ENCODE assay signal across 11 mouse cellular contexts in genomic region chr12:79890887-79891286, GRCm38 (mm10).
A peak's percentile ranks its signal among the peaks of the same experiment; 100 is the strongest.
DNase-seq lines count a peak whose midpoint lies in the region; ATAC-seq lines count a peak whose summit lies in the region.
"Had no signal": no experiment of that assay in that cellular context is flagged by ENCODE, and none has a peak within 500 bp of the region (broad histone marks: within the 10 kb centered on the region; RNA-seq: fewer than 3 reads in every experiment).

No protein-coding gene starts in this region.

- no peak for DNase-seq in heart, postnatal 10 days
- peak; percentile 79 for DNase-seq in embryo, embryonic 10 days (ENCODE audit: low spot score)
- peak; percentile 52 for DNase-seq in intestine, embryonic 14.5 days (ENCODE audit: low spot score)
- DNase-seq in layer of hippocampus, adult 9-10 months (ENCODE audit: low spot score) = no peak
- DNase-seq in right cerebral cortex, postnatal 14 days = no peak
- DNase-seq in layer of hippocampus, adult 11-12 months (ENCODE audit: low spot score) = no peak
- DNase-seq: cerebellum, postnatal 25 days had no signal

- no peaks in the 10 kb centered on the region for H3K9me3 ChIP-seq in heart, embryonic 14.5 days (ENCODE audit: control insufficient read depth, low read length)
- no peaks in the 10 kb centered on the region for H3K9me3 ChIP-seq in intestine, embryonic 14.5 days (ENCODE audit: control insufficient read depth, low read length)
- H3K9me3 ChIP-seq in lung, embryonic 16.5 days (ENCODE audit: control insufficient read depth, low read length) = no peaks in the 10 kb centered on the region
- H3K9me3 ChIP-seq: hindbrain, embryonic 15.5 days; megakaryocyte, embryonic 14.5 days had no signal

- ATAC-seq in heart, embryonic 14.5 days (ENCODE audit: insufficient number of reproducible peaks, insufficient read depth, low FRiP score, low read depth) = no peak
- peak; percentile 48; the same call in 1 of the 2 replicates for ATAC-seq in intestine, embryonic 14.5 days (replicated peaks; ENCODE audit: low FRiP score, low TSS enrichment, low read depth)
- peak; percentile 45; the same call in 1 of the 2 replicates for ATAC-seq in lung, embryonic 16.5 days (ENCODE audit: low read depth)

- no peak overlapping the region for H3K4me2 ChIP-seq in heart, embryonic 14.5 days (ENCODE audit: low read length)
- H3K4me2 ChIP-seq in intestine, embryonic 14.5 days (ENCODE audit: low read length) = no peak overlapping the region
- no peak overlapping the region for H3K4me2 ChIP-seq in lung, embryonic 16.5 days (ENCODE audit: low read depth, low read length)
- H3K4me2 ChIP-seq: hindbrain, embryonic 15.5 days had no signal

- H3K4me3 ChIP-seq in heart, embryonic 14.5 days (ENCODE audit: control insufficient read depth in 1 of 2, insufficient read depth in 1 of 2, low read depth in 1 of 2, low read length in 2 of 2) = no peak overlapping the region
- no peak overlapping the region for H3K4me3 ChIP-seq in intestine, embryonic 14.5 days (ENCODE audit: low read depth, low read length)
- H3K4me3 ChIP-seq in lung, embryonic 16.5 days (ENCODE audit: low read length) = no peak overlapping the region
- H3K4me3 ChIP-seq: hindbrain, embryonic 15.5 days; megakaryocyte, embryonic 14.5 days had no signal

- intact Hi-C loops in heart, postnatal 10 days (cut with DNase I) = loop anchor here (5.0 kb wide), 1 partner anchor 49 kb away; no protein-coding TSS in a partner anchor

- 0 out of 2 replicates have a peak overlapping the region, but pooled peaks have one; percentile 4 for H3K9ac ChIP-seq in heart, embryonic 14.5 days (ENCODE audit: low read length)
- no peak overlapping the region for H3K9ac ChIP-seq in intestine, embryonic 14.5 days (ENCODE audit: low read length)
- no peak overlapping the region for H3K9ac ChIP-seq in lung, embryonic 16.5 days (ENCODE audit: low read length)
- H3K9ac ChIP-seq: hindbrain, embryonic 15.5 days had no signal

- H3K27me3 ChIP-seq in heart, embryonic 14.5 days (ENCODE audit: control insufficient read depth, insufficient read depth, low read length) = no peaks in the 10 kb centered on the region
- H3K27me3 ChIP-seq in intestine, embryonic 14.5 days (replicated peaks; ENCODE audit: control insufficient read depth, insufficient read depth, low read length) = no peaks in the 10 kb centered on the region
- no peaks in the 10 kb centered on the region for H3K27me3 ChIP-seq in lung, embryonic 16.5 days (ENCODE audit: control insufficient read depth, insufficient read depth, low read depth, low read length)
- H3K27me3 ChIP-seq: hindbrain, embryonic 15.5 days had no signal

- WGBS in heart, embryonic 14.5 days = 28% methylated on average over 4 of the region's 4 CpGs
- WGBS in intestine, embryonic 14.5 days = 16% methylated on average over 4 of the region's 4 CpGs
- WGBS in lung, embryonic 16.5 days = 27% methylated on average over 4 of the region's 4 CpGs

- peak overlapping the region in 1 of 2 experiments; percentile 45; a peak in 1 of 4 replicates for H3K27ac ChIP-seq in heart, embryonic 14.5 days (replicated peaks in 1 of 2; ENCODE audit: control insufficient read depth in 1 of 2, insufficient read depth in 1 of 2, low read depth in 2 of 2, low read length in 2 of 2)
- peak overlapping the region; percentile 30; the same call in 1 of the 2 replicates for H3K27ac ChIP-seq in intestine, embryonic 14.5 days (ENCODE audit: low read depth)
- no peak overlapping the region; the same call in 1 of the 2 replicates for H3K27ac ChIP-seq in lung, embryonic 16.5 days (ENCODE audit: low read length)
- H3K27ac ChIP-seq: hindbrain, embryonic 15.5 days had no signal

- H3K36me3 ChIP-seq in heart, embryonic 14.5 days (ENCODE audit: control insufficient read depth, insufficient read depth, low read length) = no peaks in the 10 kb centered on the region
- no peaks in the 10 kb centered on the region for H3K36me3 ChIP-seq in intestine, embryonic 14.5 days (ENCODE audit: control insufficient read depth, insufficient read depth, low read length)
- no peaks in the 10 kb centered on the region for H3K36me3 ChIP-seq in lung, embryonic 16.5 days (ENCODE audit: control insufficient read depth, insufficient read depth, low read length)
- H3K36me3 ChIP-seq: hindbrain, embryonic 15.5 days had no signal

- H3K4me1 ChIP-seq in heart, embryonic 14.5 days (ENCODE audit: control insufficient read depth in 2 of 2, insufficient read depth in 2 of 2, low read length in 2 of 2) = peaks cover 12 to 18% of the 10 kb centered on the region in 2 experiments
- peaks cover 37% of the 10 kb centered on the region for H3K4me1 ChIP-seq in intestine, embryonic 14.5 days (replicated peaks; ENCODE audit: control insufficient read depth, insufficient read depth, low read length)
- H3K4me1 ChIP-seq in lung, embryonic 16.5 days (replicated peaks; ENCODE audit: control insufficient read depth, insufficient read depth, low read length) = peaks cover 29% of the 10 kb centered on the region

Comparison
In these comparisons a context has a peak if more than half of its experiments do, and no peak if none do; other contexts are left out.
1. DNase-seq: peak in embryo, embryonic 10 days (single experiment) and intestine, embryonic 14.5 days (single experiment); none in heart, postnatal 10 days (0 of 2), layer of hippocampus, adult 9-10 months (single experiment), right cerebral cortex, postnatal 14 days (single experiment) and layer of hippocampus, adult 11-12 months (single experiment).